Mouse (Mus musculus): ENCODE measurements around the gene Sec16a. TPM values are rescaled to one million over a fixed set of nuclear protein-coding genes. Genes with fewer than 3 reads are reported as not detected.

The Sec16a gene
- polyA plus RNA-seq, 1 experiment from 2014 or later: 32.3 TPM

GRCm38 (mm10) chr2:26483230-26483869 lies 38.3 kb upstream of the Sec16a start:
- Histone ChIP-seq H3K4me1 (peaks cover 84% of the 10 kb centered on the region), H3K9ac (no peak overlapping the region), H3K27me3 (no peaks in the 10 kb centered on the region), H3K9me3 (replicated peaks) (no peaks in the 10 kb centered on the region), H3K4me3 (no peak overlapping the region), H3K27ac (peak overlapping the region; percentile 64), H3K4me2 (replicated peaks) (no peak overlapping the region), H3K36me3 (peaks cover 44% of the 10 kb centered on the region)
- 57% methylated on average over 13 of the region's 13 CpGs for WGBS
- ATAC-seq (ENCODE audit: low FRiP score): no peak

GRCm38 (mm10) chr2:26482824-26483223 lies 37.8 kb upstream of the Sec16a start:
- no peak overlapping the region for H3K9ac ChIP-seq

GRCm38 (mm10) chr2:26481724-26482495 lies 36.9 kb upstream of the Sec16a start:
- H3K9me3 ChIP-seq (replicated peaks): no peaks in the 10 kb centered on the region
- no peak overlapping the region for H3K4me3 ChIP-seq
- peak overlapping the region; percentile 49; the same call in 1 of the 2 replicates for H3K27ac ChIP-seq
- no peak overlapping the region for H3K9ac ChIP-seq
- WGBS: 74% methylated on average over 10 of the region's 10 CpGs
- H3K4me1 ChIP-seq: peaks cover 82% of the 10 kb centered on the region
- peaks cover 58% of the 10 kb centered on the region for H3K36me3 ChIP-seq
- H3K27me3 ChIP-seq: no peaks in the 10 kb centered on the region
- no peak for ATAC-seq (ENCODE audit: low FRiP score)
- no peak overlapping the region for H3K4me2 ChIP-seq (replicated peaks)

More at GRCm38 (mm10) chr2:26482824-26483223, 37.8 kb upstream of the Sec16a start:
- H3K27me3 ChIP-seq: no peaks in the 10 kb centered on the region
- peaks cover 84% of the 10 kb centered on the region for H3K4me1 ChIP-seq
- H3K4me3 ChIP-seq: no peak overlapping the region
- no peak for ATAC-seq (ENCODE audit: low FRiP score)
- H3K27ac ChIP-seq: peak overlapping the region; percentile 64
- H3K36me3 ChIP-seq: peaks cover 49% of the 10 kb centered on the region
- H3K9me3 ChIP-seq (replicated peaks): no peaks in the 10 kb centered on the region
- 91% methylated on average over 3 of the region's 3 CpGs for WGBS
- H3K4me2 ChIP-seq (replicated peaks): no peak overlapping the region

- no peaks in the 10 kb centered on the region for H3K27me3 ChIP-seq
- no peak overlapping the region for H3K4me3 ChIP-seq
- H3K4me1 ChIP-seq: peaks cover 82% of the 10 kb centered on the region
- H3K27ac ChIP-seq: peak overlapping the region; percentile 49
- H3K4me2 ChIP-seq (replicated peaks): no peak overlapping the region
- WGBS: 92% methylated on average over 12 of the region's 12 CpGs
- peaks cover 68% of the 10 kb centered on the region for H3K36me3 ChIP-seq
- no peak for ATAC-seq (ENCODE audit: low FRiP score)
- no peak overlapping the region for H3K9ac ChIP-seq
- H3K9me3 ChIP-seq (replicated peaks): no peaks in the 10 kb centered on the region
Observed at GRCm38 (mm10) chr2:26480911-26481310, 35.9 kb upstream of the Sec16a start.

GRCm38 (mm10) chr2:26478685-26479205 lies 33.7 kb upstream of the Sec16a start:
- Histone ChIP-seq H3K36me3 (peaks cover 79% of the 10 kb centered on the region), H3K9ac (peak overlapping the region; percentile 18; the same call in 1 of the 2 replicates), H3K9me3 (replicated peaks) (no peaks in the 10 kb centered on the region), H3K4me3 (no peak overlapping the region), H3K27ac (peak overlapping the region; percentile 66; the same call in 1 of the 2 replicates), H3K4me2 (replicated peaks) (no peak overlapping the region), H3K4me1 (peaks cover 72% of the 10 kb centered on the region), H3K27me3 (no peaks in the 10 kb centered on the region)
- peak; percentile 55; the same call in 1 of the 2 replicates for ATAC-seq (ENCODE audit: low FRiP score)
- 82% methylated on average over 2 of the region's 2 CpGs for WGBS

GRCm38 (mm10) chr2:26477911-26478310 lies 32.9 kb upstream of the Sec16a start:
- WGBS: 94% methylated on average over 7 of the region's 7 CpGs
- no peak for ATAC-seq (ENCODE audit: low FRiP score)
- H3K27me3 ChIP-seq: no peaks in the 10 kb centered on the region
- H3K36me3 ChIP-seq: peaks cover 88% of the 10 kb centered on the region
- H3K9me3 ChIP-seq (replicated peaks): no peaks in the 10 kb centered on the region
- no peak overlapping the region for H3K4me3 ChIP-seq
- H3K9ac ChIP-seq: no peak overlapping the region
- peaks cover 65% of the 10 kb centered on the region for H3K4me1 ChIP-seq
- H3K27ac ChIP-seq: peak overlapping the region; percentile 70
- no peak overlapping the region for H3K4me2 ChIP-seq (replicated peaks)

GRCm38 (mm10) chr2:26475505-26476430 lies 30.8 kb upstream of the Sec16a start:
- ATAC-seq (ENCODE audit: low FRiP score): peak; percentile 70
- H3K4me2 ChIP-seq (replicated peaks): no peak overlapping the region
- H3K27ac ChIP-seq: peak overlapping the region; percentile 85
- H3K36me3 ChIP-seq: peaks cover 91% of the 10 kb centered on the region
- H3K27me3 ChIP-seq: no peaks in the 10 kb centered on the region
- no peaks in the 10 kb centered on the region for H3K9me3 ChIP-seq (replicated peaks)
- no peak overlapping the region for H3K9ac ChIP-seq
- H3K4me3 ChIP-seq: no peak overlapping the region
- 70% methylated on average over 13 of the region's 13 CpGs for WGBS
- H3K4me1 ChIP-seq: peaks cover 53% of the 10 kb centered on the region

GRCm38 (mm10) chr2:26474789-26475504 lies 29.9 kb upstream of the Sec16a start:
- Histone ChIP-seq H3K4me1 (peaks cover 49% of the 10 kb centered on the region), H3K27ac (peak overlapping the region; percentile 85), H3K36me3 (peaks cover 91% of the 10 kb centered on the region), H3K4me3 (no peak overlapping the region), H3K4me2 (replicated peaks) (no peak overlapping the region), H3K9ac (no peak overlapping the region), H3K9me3 (replicated peaks) (no peaks in the 10 kb centered on the region), H3K27me3 (no peaks in the 10 kb centered on the region)
- 56% methylated on average over 9 of the region's 9 CpGs for WGBS
- no peak for ATAC-seq (ENCODE audit: low FRiP score)

GRCm38 (mm10) chr2:26472312-26473090 lies 27.5 kb upstream of the Sec16a start:
- 90% methylated on average over 11 of the region's 11 CpGs for WGBS
- no peak overlapping the region for H3K27ac ChIP-seq

GRCm38 (mm10) chr2:26471652-26472285 lies 26.8 kb upstream of the Sec16a start:
- Histone ChIP-seq H3K4me2 (replicated peaks) (no peak overlapping the region), H3K27me3 (no peaks in the 10 kb centered on the region), H3K9me3 (replicated peaks) (no peaks in the 10 kb centered on the region), H3K4me3 (no peak overlapping the region), H3K27ac (no peak overlapping the region), H3K36me3 (peaks cover 91% of the 10 kb centered on the region), H3K4me1 (peaks cover 20% of the 10 kb centered on the region), H3K9ac (no peak overlapping the region)
- 97% methylated on average over 6 of the region's 6 CpGs for WGBS
- no peak for ATAC-seq (ENCODE audit: low FRiP score)

More at GRCm38 (mm10) chr2:26472312-26473090, 27.5 kb upstream of the Sec16a start:
- H3K27me3 ChIP-seq: no peaks in the 10 kb centered on the region
- no peak for ATAC-seq (ENCODE audit: low FRiP score)
- H3K9me3 ChIP-seq (replicated peaks): no peaks in the 10 kb centered on the region
- no peak overlapping the region for H3K9ac ChIP-seq
- peaks cover 28% of the 10 kb centered on the region for H3K4me1 ChIP-seq
- no peak overlapping the region for H3K4me2 ChIP-seq (replicated peaks)
- no peak overlapping the region for H3K4me3 ChIP-seq
- H3K36me3 ChIP-seq: peaks cover 91% of the 10 kb centered on the region
